Mouse (Mus musculus) T-helper 1 cell (primary cell): Measurements from ENCODE around the gene Rplp2.
"Not testable (repeated sequence)": the region's sequence is repeated elsewhere in the genome, so short reads cannot be mapped to it uniquely, and the experiment has no call there.

Experiments
- in situ Hi-C: fragments of 300-600 bp; cut with MboI, MseI; formaldehyde crosslinking; loops from one replicate; pipeline ENCODE4 v1.15.1; 2025; ENCODE audit warnings: high pct_unique_total_duplicates

Rplp2 gene

DNA sequence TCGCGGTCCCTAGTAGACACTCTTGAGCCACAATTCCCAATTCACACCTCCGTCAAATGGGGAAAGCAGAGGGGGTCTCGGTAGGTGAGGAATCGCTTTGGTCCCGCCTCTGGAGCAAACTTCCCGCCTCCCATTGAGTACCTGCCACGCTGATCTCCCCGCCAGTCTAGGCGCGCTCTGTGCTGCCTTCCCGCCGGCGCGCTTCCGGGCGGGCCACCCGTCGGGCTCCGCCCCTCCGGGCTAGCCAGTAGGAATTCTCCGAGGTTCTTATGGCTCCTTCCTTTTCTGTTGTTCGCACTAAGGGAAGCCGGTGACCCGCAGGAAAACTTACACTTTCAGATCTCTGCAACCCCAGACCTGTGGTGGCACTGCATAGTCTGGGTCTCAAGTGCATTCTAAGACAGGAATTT lies 3.3 kb upstream of the Rplp2 start, which contains the start of gene Pidd1:
TSS of gene Pidd1 (minus strand) at position 198 of the 410 bp plus-strand sequence.
- in situ Hi-C loops = no loop called here

DNA sequence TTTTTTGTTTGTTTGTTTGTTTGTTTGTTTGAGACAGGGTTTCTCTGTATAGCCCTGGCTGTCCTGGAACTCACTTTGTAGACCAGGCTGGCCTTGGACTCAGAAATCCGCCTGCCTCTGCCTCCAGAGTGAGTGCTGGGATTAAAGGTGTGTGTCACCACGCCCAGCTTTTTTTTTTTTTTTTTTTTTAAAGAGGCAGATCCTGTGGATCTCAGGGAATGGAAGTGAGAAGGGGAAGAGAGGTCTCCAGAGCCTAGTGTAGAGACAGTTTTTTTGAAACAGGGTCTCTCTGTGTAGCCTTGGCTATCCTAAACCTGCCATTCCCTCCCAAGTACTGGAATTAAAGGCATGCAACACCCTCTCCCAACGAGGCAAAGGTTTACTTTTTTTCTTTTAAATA lies 796 bp upstream of the Rplp2 start:
- in situ Hi-C loops = not testable (repeated sequence)

DNA sequence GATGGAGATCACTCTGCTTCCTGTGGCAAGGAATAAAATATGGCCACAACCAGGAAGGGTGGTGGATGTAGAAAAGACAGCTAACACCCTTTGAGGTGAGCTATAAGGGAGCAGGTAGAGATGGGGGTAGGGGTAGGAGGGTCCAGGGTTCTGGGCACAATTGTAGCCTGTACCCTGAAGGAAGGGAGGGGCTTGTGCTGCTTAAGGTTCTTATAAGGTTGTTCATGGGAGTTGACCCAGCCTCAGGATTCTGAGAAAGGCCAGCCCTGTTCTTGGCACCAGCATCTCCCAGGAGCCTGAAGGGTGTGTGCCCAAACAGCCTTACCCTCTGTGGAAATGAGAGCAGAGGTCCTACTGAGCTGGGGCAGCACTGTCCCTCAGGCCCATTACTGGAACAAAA lies 4.8 kb downstream of the Rplp2 start:
- in situ Hi-C loops = loop anchor here (5.0 kb wide), 1 partner anchor 40 kb away; the partner anchor contains the start of gene Gatd1

DNA sequence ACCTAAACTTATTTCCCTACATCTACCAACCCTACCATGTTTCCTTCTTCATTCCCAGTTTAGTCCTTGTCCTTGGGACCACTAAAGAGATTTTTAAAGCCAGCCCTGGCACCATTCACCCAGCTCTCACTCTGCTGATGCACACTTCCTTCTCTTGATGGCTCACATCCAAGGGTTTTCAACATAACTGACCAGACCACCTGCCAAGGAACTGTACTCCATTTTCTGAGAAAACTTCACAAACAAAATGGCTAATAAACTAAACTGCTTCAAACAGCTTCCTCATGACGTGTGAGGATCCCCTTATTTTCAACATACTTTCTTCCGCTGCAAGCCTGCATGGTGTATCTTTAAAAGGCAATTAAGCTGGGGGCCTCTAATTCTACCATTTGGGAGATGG lies 6.5 kb downstream of the Rplp2 start:
- in situ Hi-C loops = loop anchor here (5.0 kb wide), 1 partner anchor 41 kb away; the partner anchor contains the start of gene Gatd1

DNA sequence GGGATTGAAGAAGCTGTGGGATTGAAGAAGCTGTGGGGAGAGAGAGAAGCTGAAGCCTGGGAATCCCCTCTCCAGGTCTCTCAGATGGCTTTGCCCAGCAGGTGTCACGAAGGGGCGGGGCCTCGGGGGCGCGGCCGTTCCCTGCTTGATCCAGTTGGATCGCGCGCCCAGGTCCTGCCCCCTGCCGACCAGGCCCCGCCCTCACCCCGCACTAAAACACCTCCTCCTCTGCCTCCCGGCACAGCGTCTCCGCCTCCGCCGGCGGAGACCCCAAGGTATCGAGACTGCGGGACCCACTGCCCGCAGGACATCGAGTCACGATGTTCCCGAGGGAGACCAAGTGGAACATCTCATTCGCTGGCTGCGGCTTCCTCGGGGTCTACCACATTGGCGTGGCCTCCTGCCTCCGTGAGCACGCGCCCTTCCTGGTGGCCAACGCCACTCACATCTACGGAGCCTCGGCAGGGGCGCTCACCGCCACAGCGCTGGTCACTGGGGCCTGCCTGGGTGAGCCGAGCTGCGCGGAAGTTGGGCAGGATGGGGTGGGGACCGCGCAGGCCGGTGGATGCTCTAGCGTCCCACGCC lies 7.9 kb downstream of the Rplp2 start, which contains the start of gene Pnpla2:
TSS of gene Pnpla2 (plus strand) at position 232 of the 585 bp plus-strand sequence.
- in situ Hi-C loops = loop anchor here (5.0 kb wide), 1 partner anchor 43 kb away; the partner anchor contains the start of gene Gatd1

DNA sequence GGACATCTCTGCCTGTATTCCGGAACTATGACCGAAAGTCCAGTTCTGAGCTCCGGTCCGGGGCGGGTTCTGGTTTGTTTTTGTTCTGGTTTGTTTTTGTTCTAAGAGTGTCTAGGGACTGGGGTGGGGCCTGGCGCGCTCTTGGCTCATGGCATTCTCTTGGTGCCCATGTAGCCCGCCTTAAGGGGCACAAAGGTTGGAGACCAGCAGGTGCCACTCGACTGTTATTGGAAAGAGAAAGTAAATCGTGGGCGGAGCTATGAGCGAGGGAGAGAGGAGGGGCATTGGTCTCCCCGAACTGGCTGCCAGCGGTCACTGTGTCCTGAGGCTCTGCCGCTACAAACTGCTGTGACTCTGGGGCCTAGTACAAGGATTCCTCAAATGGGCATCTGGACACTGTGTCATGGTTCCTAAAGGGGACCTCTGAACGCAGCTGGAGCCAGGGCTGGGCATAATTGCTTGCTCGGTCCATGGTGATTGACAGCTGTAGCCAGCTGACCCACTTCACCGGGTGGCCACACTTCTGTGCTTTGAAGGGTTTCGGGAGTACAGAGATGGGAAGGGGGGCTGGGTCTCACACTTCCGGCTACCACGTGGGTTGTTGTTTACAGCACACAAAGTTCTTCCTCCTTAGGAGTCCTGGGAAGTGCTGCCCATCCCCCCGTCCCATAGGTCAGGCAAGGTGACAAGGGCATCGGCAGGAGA lies 8.6 kb downstream of the Rplp2 start:
- in situ Hi-C loops = no loop called here

DNA sequence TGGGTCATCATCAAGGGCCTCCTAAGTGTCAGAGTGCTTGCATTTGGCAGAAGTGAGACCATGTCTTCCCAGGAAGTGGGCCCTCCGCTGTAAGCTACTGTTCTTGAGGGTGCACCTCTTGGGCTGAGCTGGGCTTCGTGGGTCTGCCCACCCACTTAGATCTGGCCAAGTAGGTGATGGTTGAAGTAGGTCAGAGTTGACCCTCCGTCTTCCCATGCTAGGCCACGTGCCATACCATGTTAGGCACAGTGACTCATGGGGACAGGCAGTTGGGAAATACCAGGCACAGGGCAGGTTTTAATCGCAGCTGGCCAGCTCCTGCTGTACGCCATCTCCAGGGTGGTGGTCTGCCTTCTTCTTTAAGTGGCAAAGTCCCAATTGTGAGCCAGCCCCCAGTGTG lies 9.6 kb downstream of the Rplp2 start:
- in situ Hi-C loops = no loop called here

DNA sequence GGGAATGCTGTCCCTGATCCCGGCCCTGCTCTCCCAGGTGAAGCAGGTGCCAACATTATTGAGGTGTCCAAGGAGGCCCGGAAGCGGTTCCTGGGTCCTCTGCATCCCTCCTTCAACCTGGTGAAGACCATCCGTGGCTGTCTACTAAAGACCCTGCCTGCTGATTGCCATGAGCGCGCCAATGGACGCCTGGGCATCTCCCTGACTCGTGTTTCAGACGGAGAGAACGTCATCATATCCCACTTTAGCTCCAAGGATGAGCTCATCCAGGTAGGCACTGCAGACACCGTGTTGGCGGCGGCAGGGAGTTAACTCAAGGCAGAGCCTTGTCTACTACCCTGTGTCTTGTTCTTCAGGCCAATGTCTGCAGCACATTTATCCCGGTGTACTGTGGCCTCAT lies 10.1 kb downstream of the Rplp2 start:
- in situ Hi-C loops = no loop called here

DNA sequence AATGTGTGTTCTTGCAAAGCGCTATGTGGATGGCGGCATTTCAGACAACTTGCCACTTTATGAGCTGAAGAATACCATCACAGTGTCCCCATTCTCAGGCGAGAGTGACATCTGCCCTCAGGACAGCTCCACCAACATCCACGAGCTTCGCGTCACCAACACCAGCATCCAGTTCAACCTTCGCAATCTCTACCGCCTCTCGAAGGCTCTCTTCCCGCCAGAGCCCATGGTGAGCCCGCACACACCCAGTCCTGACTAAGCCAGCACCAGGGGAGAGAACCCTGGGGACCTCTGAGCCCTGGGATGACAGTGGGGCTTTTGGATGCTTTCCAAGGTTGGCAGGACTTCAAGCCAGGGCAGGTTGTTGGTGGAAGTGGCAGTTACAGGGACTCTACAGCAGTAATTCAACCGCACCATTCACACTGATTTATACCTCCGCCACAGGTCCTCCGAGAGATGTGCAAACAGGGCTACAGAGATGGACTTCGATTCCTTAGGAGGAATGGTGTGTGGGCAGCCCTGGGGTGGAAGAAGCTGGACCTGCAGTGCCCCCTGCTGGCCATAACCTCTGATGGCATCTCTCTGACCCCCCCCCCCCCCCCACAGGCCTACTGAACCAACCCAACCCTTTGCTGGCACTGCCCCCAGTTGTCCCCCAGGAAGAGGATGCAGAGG lies 11.0 kb downstream of the Rplp2 start:
- in situ Hi-C loops = no loop called here

DNA sequence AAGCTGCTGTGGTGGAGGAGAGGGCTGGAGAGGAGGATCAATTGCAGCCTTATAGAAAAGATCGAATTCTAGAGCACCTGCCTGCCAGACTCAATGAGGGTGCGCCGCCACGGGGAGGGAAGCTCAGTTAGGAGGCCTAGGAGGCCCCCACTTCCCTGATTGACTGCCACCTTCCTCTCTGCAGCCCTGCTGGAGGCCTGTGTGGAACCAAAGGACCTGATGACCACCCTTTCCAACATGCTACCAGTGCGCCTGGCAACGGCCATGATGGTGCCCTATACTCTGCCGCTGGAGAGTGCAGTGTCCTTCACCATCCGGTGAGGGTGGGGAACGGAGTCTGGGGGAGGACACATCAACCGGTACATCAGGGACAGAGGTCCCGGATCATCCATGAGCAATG lies 11.5 kb downstream of the Rplp2 start:
- in situ Hi-C loops = no loop called here

DNA sequence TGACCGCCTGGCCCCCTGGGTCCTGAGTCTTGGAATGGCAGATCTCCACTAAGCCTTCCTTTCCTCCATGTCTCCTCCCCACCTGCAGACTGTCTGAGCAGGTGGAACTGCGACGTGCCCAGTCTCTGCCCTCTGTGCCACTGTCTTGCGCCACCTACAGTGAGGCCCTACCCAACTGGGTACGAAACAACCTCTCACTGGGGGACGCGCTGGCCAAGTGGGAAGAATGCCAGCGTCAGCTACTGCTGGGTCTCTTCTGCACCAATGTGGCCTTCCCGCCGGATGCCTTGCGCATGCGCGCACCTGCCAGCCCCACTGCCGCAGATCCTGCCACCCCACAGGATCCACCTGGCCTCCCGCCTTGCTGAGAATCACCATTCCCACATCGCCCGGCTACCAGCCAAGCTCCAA lies 12.1 kb downstream of the Rplp2 start:
- in situ Hi-C loops = no loop called here

DNA sequence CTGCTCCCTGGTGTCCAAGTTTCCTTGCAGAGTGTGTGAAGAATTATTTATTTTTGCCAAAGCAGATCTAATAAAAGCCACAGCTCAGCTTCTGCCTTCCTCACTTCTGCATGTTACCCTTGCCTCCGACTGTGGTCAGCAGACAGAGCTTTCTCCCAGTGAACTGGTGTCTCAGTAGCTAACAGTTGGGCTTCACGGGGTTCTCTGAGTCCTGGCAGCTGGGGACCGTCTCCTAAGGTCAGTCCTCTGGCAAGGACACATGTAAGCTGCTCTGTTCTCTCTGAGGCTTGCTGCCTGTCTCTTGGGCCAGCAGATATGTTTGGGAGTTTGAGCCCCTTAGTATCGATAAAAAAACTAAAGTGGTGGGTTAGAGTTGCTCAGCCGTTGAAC lies 12.8 kb downstream of the Rplp2 start:
- in situ Hi-C loops = no loop called here

DNA sequence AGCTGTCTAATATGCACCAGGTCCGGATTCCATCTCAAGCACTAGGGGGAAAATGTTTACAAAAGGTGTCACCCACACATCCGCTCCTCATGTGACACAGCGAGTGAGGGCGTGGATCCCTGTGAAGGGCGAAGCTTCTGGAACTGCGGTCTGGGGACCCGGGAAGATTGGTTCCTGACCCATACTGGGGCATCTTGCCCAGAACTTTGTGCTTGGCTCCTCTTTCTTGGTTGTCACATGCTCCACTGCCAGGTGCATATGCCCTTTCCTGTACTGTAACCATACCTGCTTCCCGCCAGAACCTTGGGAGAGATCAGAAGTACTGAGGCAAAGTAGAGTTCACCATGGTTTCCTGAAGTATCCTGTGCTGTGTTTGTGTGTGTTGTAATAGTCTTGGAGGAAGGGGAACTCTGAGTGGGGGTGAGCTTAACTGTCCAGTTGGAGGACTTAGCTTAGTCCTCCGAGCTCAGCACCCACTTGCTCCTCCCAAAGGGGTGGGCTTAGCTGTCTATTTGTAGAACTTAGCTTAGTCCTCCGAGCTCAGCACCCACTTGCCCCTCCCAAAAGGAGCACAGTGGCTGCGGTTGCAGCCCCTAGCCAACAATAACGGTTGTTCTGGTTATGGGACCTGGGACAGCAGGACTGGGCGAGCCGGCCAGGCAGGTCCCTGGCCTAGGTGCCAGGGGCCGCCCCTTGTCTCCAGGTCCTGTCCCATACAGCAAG lies 13.4 kb downstream of the Rplp2 start, which contains the start of gene Cracr2b:
TSS of gene Cracr2b (plus strand) at position 704 of the 723 bp plus-strand sequence.
- in situ Hi-C loops = no loop called here

DNA sequence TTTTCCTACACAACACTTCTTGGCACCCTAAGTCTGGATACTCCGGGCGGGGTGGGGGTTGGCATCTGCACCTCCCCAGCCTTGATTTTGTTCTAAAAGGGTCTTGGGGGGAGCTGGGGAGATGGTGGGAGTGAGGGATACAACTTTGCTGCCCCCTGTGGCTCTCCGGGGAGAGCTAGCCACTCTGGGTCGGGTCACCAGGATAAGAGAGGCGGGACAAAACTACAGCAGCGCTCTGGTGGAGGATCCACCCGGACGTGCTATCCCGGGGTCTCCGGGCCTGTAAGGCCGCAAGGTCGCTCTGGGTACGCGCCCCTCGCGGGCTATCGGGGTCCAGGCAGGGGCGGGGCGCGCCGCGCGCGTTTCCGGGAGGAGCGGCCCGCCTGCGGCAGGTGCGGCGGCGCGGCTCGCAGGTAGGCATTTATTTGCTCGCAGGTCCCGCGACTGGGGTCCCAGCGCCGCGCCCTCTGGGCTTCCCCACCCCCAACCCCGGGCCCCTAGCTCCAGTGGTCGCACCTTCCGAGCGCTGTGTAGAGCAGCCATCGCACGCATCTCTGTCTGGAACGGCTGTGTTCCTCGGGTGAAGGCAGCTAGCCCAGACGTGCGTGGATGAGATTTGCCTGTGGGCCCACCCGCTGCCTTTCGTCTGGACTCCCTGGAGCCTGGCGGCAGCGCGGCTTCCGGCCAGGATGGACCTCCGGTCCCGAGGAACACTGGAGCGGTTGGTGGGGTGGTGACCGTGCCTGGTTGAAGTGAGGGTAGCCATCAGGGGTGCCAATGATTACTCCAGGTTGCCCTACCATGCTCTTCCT lies 14.6 kb downstream of the Rplp2 start:
- in situ Hi-C loops = no loop called here

DNA sequence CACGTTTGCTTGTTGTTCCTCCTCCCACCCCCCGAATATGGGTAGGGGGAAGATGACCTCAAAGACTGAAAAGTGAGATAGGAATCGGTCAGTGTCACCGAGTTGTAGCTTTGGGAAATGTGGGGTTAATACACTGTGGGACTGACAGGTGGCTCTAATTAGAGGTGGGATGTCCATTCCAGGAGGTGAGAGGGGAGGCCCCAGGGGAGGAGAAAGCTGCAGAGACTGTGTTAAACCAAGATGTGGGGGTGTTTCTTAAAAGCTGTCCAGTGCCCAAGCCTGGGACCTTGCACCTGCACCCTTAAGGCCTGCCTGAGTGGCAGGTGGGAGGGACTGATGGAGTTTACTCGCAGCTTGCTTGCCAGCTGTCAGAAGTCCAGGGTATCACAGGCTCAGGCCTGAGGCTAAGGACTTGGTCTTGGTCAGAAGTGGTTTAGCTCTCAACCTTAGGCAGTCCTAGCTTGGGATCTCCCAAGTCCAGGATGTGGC lies 15.2 kb downstream of the Rplp2 start:
- in situ Hi-C loops = no loop called here

DNA sequence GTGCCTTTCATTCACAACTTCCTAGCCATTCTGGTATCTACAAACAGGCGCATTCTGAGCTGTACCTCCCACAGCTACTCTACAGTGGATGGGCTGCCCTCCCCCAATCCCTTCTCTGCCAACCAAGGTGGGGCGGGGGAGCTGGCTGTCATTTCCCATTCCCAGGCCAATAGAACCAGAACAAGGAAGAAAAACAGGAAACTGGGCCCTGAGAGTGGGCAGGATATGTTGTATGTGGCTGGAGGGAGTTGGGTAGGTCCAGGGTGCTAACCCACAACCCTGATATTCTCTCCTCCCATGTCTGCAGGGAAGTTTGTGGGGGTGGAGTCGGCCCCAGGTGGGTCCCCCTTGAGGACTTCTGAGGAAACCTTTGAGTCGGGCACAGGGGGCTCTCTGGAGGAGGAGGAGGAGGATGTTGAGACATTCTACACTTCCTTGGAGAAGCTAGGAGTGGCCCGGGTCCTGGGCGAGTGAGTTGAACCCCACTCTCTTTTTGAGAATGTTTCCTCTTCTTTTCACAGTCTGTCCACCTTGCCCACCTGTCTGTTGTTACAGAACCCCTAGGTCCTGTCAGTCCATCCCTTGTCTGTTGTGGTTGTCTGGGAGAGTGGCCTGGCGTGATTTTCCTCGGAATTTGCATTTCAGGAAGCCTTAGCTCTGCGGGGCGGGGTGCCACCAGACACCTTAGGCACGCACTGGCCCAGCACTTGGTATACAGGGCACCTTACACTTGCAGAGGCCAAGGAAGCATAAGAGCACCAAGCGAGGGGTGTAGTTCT lies 16.8 kb downstream of the Rplp2 start:
- in situ Hi-C loops = no loop called here

DNA sequence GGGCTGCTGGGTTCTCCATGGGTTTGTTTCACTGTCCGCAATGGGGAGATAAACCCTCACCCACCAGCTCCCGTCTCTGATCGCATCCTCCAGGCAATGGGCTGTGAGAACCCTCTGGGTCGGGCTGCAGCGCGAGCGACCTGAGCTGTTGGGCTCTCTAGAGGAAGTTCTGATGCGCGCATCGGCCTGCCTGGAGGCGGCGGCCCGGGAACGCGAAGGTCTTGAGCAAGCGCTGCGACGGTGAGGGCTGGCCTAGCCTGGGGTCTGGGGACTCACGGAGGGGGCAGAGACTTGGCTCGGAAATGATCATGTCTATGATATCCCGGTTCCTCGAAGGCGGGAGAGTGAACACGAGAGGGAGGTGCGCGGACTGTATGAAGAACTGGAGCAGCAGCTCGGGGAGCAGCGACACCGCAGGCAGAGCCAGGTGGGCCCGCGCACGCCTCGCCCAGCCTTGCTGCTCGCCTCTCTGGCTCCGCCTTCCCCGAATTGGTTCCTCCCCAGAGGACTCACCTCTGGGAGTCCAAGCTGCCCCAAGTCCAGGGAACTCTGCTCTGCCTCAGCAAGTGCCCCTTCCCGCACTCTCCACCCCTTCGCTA lies 17.5 kb downstream of the Rplp2 start:
- in situ Hi-C loops = no loop called here

DNA sequence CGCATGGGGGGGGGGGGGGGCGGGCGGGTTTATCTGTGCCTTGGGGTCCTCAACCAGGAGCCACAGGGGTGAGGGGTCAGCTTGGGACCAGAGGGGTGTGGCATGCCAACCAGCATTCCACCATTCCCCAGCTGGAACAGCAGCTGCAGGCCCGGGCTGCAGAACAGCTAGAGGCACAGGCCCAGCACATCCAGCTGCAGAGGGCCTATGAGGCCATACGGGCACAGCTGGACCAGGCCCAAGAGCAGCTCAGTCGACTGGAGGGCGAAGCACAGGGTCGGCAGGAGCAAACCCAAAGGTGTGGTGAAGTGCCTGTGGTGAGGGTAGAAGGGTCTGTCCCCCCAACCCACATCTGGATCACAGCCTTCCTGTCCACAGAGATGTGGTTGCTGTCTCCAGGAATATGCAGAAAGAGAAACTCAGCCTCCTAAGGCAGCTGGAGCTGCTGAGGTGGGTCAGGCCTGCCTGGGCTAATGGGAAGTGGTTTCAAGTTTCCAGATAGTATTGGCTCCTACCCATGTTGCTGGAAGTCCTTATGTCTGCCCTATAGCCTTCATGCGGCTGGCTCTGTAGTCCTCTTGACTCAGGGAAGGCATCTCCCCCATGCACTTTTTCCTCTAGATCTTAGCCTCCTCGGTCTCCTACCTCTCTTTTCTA lies 18.3 kb downstream of the Rplp2 start:
- in situ Hi-C loops = no loop called here

DNA sequence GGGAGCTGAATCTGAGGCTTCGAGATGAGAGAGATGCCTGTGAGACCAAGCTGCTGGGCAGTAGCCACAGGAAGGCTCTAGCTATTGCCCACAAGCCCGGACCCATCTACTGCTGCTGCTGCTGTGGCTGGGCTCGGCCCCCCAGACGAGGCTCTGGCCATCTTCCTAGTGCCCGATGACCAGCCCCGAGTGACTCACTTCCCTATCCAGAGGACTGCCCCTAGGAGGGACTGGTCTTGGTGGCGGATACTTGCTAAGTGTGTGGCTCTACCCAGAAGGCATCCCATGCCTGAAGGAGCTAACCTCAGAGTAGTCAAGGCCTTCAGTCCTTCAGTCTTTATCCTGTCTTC lies 18.9 kb downstream of the Rplp2 start:
- in situ Hi-C loops = no loop called here
